Comparison of ENCODE assay signal across 27 mouse cellular contexts in genomic region chr3:14804906-14805305, GRCm38 (mm10). TPM values are rescaled to one million over a fixed set of nuclear protein-coding genes. Genes with fewer than 3 reads are reported as not detected.
DNase-seq lines count a peak whose midpoint lies in the region; ATAC-seq and TF ChIP-seq lines count a peak whose summit lies in the region.
"Had no signal": no experiment of that assay in that cellular context is flagged by ENCODE, and none has a peak within 500 bp of the region (broad histone marks: within the 10 kb centered on the region; RNA-seq: fewer than 3 reads in every experiment).

No protein-coding gene starts in this region.

- no peak overlapping the region for H3K27ac ChIP-seq in intestine, embryonic 15.5 days
- H3K27ac ChIP-seq in intestine, postnatal 0 days (ENCODE audit: low read depth, low read length): no peak overlapping the region
- no peak overlapping the region for H3K27ac ChIP-seq in intestine, embryonic 16.5 days (ENCODE audit: low read length)
- H3K27ac ChIP-seq: embryonic facial prominence, embryonic 13.5 days; embryonic facial prominence, embryonic 15.5 days; forebrain, embryonic 13.5 days; forebrain, embryonic 15.5 days had no signal

- no peak overlapping the region for H3K4me2 ChIP-seq in intestine, embryonic 15.5 days (replicated peaks)
- no peak overlapping the region for H3K4me2 ChIP-seq in intestine, postnatal 0 days (replicated peaks; ENCODE audit: low read depth)
- H3K4me2 ChIP-seq in intestine, embryonic 16.5 days (ENCODE audit: low read depth, low read length): no peak overlapping the region
- H3K4me2 ChIP-seq: embryonic facial prominence, embryonic 13.5 days; embryonic facial prominence, embryonic 15.5 days; forebrain, embryonic 13.5 days; forebrain, embryonic 15.5 days had no signal

- H3K36me3 ChIP-seq in intestine, embryonic 15.5 days: no peaks in the 10 kb centered on the region
- no peaks in the 10 kb centered on the region for H3K36me3 ChIP-seq in intestine, postnatal 0 days (ENCODE audit: control insufficient read depth, insufficient read depth)
- no peaks in the 10 kb centered on the region for H3K36me3 ChIP-seq in intestine, embryonic 16.5 days (ENCODE audit: control insufficient read depth, insufficient read depth, low read length)
- H3K36me3 ChIP-seq: embryonic facial prominence, embryonic 13.5 days; embryonic facial prominence, embryonic 15.5 days; forebrain, embryonic 15.5 days had no signal

- no peaks in the 10 kb centered on the region for H3K9me3 ChIP-seq in intestine, embryonic 15.5 days
- no peaks in the 10 kb centered on the region for H3K9me3 ChIP-seq in intestine, postnatal 0 days (ENCODE audit: control insufficient read depth)
- no peaks in the 10 kb centered on the region for H3K9me3 ChIP-seq in intestine, embryonic 16.5 days (ENCODE audit: control insufficient read depth, low read length)
- H3K9me3 ChIP-seq: embryonic facial prominence, embryonic 13.5 days; embryonic facial prominence, embryonic 15.5 days; forebrain, embryonic 13.5 days; forebrain, embryonic 15.5 days had no signal

- no peaks in the 10 kb centered on the region for H3K4me1 ChIP-seq in intestine, embryonic 15.5 days (replicated peaks)
- H3K4me1 ChIP-seq in intestine, postnatal 0 days (replicated peaks; ENCODE audit: control insufficient read depth, insufficient read depth, low read length): no peaks in the 10 kb centered on the region
- no peaks in the 10 kb centered on the region for H3K4me1 ChIP-seq in intestine, embryonic 16.5 days (ENCODE audit: control insufficient read depth, insufficient read depth, low read length)
- H3K4me1 ChIP-seq: embryonic facial prominence, embryonic 13.5 days; embryonic facial prominence, embryonic 15.5 days; forebrain, embryonic 13.5 days; forebrain, embryonic 15.5 days had no signal

- H3K4me3 ChIP-seq in intestine, embryonic 15.5 days (replicated peaks): no peak overlapping the region
- no peak overlapping the region for H3K4me3 ChIP-seq in intestine, postnatal 0 days (ENCODE audit: low read depth, low read length)
- H3K4me3 ChIP-seq in intestine, embryonic 16.5 days (ENCODE audit: low read length): no peak overlapping the region
- H3K4me3 ChIP-seq: embryonic facial prominence, embryonic 13.5 days; embryonic facial prominence, embryonic 15.5 days; forebrain, embryonic 13.5 days; forebrain, embryonic 15.5 days had no signal

- H3K9ac ChIP-seq in intestine, embryonic 15.5 days: no peak overlapping the region
- H3K9ac ChIP-seq in intestine, postnatal 0 days (ENCODE audit: low read depth, low read length): no peak overlapping the region
- no peak overlapping the region for H3K9ac ChIP-seq in intestine, embryonic 16.5 days (ENCODE audit: low read depth, low read length)
- H3K9ac ChIP-seq: embryonic facial prominence, embryonic 13.5 days; embryonic facial prominence, embryonic 15.5 days; forebrain, embryonic 13.5 days; forebrain, embryonic 15.5 days; forebrain, postnatal 0 days had no signal

- peak; percentile 57 for DNase-seq in MEL-GATA-1-ER (ENCODE audit: extremely low read depth, low read depth)
- no peak for DNase-seq in urinary bladder, postnatal 25 days (ENCODE audit: low spot score)
- DNase-seq in ovary, postnatal 36 days (ENCODE audit: low spot score): no peak
- DNase-seq: adrenal gland, adult 2 months; adrenal gland, postnatal 10 days; adrenal gland, postnatal 25 days; B cell, adult 2 months; cerebellum, adult 11 months; cerebellum, adult 18-20 months; cerebellum, adult 8-10 months; cerebellum, adult 9-11 months; cerebellum, postnatal 14 days; cerebellum, postnatal 36 days; embryo, embryonic 11 days; forebrain, postnatal 0 days had no signal

- 62% methylated on average over 6 of the region's 6 CpGs for WGBS in intestine, embryonic 15.5 days
- WGBS in intestine, postnatal 0 days: 49% methylated on average over 6 of the region's 6 CpGs
- WGBS in intestine, embryonic 16.5 days: 62% methylated on average over 6 of the region's 6 CpGs

- peak; percentile 28; the same call in 1 of the 2 replicates for ATAC-seq in intestine, embryonic 15.5 days
- no peak for ATAC-seq in intestine, postnatal 0 days
- ATAC-seq in intestine, embryonic 16.5 days: peak; percentile 62
- 0 out of 2 replicates have a peak, but pooled peaks have one; percentile 7 for ATAC-seq in megakaryocyte-erythroid progenitor cell, adult 5-6 weeks (replicated peaks; ENCODE audit: low FRiP score, low TSS enrichment, poor library complexity, severe bottlenecking)
- no peak for ATAC-seq in granulocyte monocyte progenitor cell, adult 5-6 weeks (replicated peaks; ENCODE audit: poor library complexity, severe bottlenecking)
- ATAC-seq: CD4-positive, CD25-positive, alpha-beta regulatory T cell, adult 4 months; forebrain, embryonic 13.5 days; forebrain, embryonic 15.5 days; forebrain, postnatal 0 days had no signal

- no peaks in the 10 kb centered on the region for H3K27me3 ChIP-seq in intestine, embryonic 15.5 days (replicated peaks)
- no peaks in the 10 kb centered on the region for H3K27me3 ChIP-seq in intestine, postnatal 0 days (replicated peaks; ENCODE audit: control insufficient read depth, insufficient read depth, low read length)
- H3K27me3 ChIP-seq in intestine, embryonic 16.5 days (replicated peaks; ENCODE audit: control insufficient read depth, insufficient read depth, low read length): no peaks in the 10 kb centered on the region
- H3K27me3 ChIP-seq: CH12.LX; embryonic facial prominence, embryonic 13.5 days; embryonic facial prominence, embryonic 15.5 days; forebrain, embryonic 13.5 days; forebrain, embryonic 15.5 days had no signal

- no peak for TF ChIP-seq CTCF in intestine, postnatal 0 days (IDR thresholded peaks at IDR 0.05; ENCODE audit: low read depth)

RNA-seq across cellular contexts. Expression of gene Car1, which starts 3.3 kb away (rescaled TPM):
- 0.46 and 0.66 TPM in 2 replicates for polyA plus RNA-seq in intestine, embryonic 15.5 days (2015; fragmentation: Nextera tagmentation; extraction: Ambion mirVana)
- polyA plus RNA-seq in intestine, postnatal 0 days (2015; fragmentation: Nextera tagmentation; extraction: Ambion mirVana): 7.7 TPM in 1 of 2 replicates, not detected in the other
- 0.23 and 0.98 TPM in 2 replicates for polyA plus RNA-seq in intestine, embryonic 16.5 days (2015; fragmentation: Nextera tagmentation; extraction: Ambion mirVana)
- 4,691 and 4,861 TPM in 2 replicates for total RNA-seq in megakaryocyte-erythroid progenitor cell, adult 5-6 weeks (2014; fragmentation: Nextera tagmentation)
- 2,707 and 3,284 TPM in 2 replicates for total RNA-seq in megakaryocyte-erythroid progenitor cell, adult 5-6 weeks (2017)
- total RNA-seq in granulocyte monocyte progenitor cell, adult 5-6 weeks (2014; fragmentation: Nextera tagmentation): 4.3 and 5.5 TPM in 2 replicates
- 5.4 and 14.1 TPM in 2 replicates for total RNA-seq in granulocyte monocyte progenitor cell, adult 5-6 weeks (2017)
- total RNA-seq: adrenal gland, postnatal 25 days had no signal
- polyA plus RNA-seq: brain, embryonic 14.5 days; CD4-positive, CD25-positive, alpha-beta regulatory T cell, adult 4 months; forebrain, embryonic 13.5 days; forebrain, embryonic 15.5 days had no signal

RNA-seq across cellular contexts. Expression of gene Car3, which starts 58.4 kb away (rescaled TPM):
- 3.8 and 4.6 TPM in 2 replicates for polyA plus RNA-seq in intestine, embryonic 15.5 days (2015; fragmentation: Nextera tagmentation; extraction: Ambion mirVana)
- polyA plus RNA-seq in intestine, postnatal 0 days (2015; fragmentation: Nextera tagmentation; extraction: Ambion mirVana): 1.4 TPM in 2 replicates
- polyA plus RNA-seq in intestine, embryonic 16.5 days (2015; fragmentation: Nextera tagmentation; extraction: Ambion mirVana): 2.4 and 5.9 TPM in 2 replicates
- 4.6 and 5.3 TPM in 2 replicates for total RNA-seq in megakaryocyte-erythroid progenitor cell, adult 5-6 weeks (2014; fragmentation: Nextera tagmentation)
- total RNA-seq in megakaryocyte-erythroid progenitor cell, adult 5-6 weeks (2017): 4.3 and 10.5 TPM in 2 replicates
- total RNA-seq in granulocyte monocyte progenitor cell, adult 5-6 weeks (2014; fragmentation: Nextera tagmentation): 4.3 and 4.8 TPM in 2 replicates
- 4.1 and 6.1 TPM in 2 replicates for total RNA-seq in granulocyte monocyte progenitor cell, adult 5-6 weeks (2017)
- polyA plus RNA-seq: CD4-positive, CD25-positive, alpha-beta regulatory T cell, adult 4 months had no signal

Comparison
In these comparisons a context has a peak if more than half of its experiments do, and no peak if none do; other contexts are left out.
1. ATAC-seq: peak in intestine, embryonic 15.5 days (single experiment), intestine, embryonic 16.5 days (single experiment) and megakaryocyte-erythroid progenitor cell, adult 5-6 weeks (single experiment); none in intestine, postnatal 0 days (single experiment) and granulocyte monocyte progenitor cell, adult 5-6 weeks (single experiment).